Mouse (Mus musculus): ENCODE results near the gene Olfr599.
"Not testable (repeated sequence)": the region's sequence is repeated elsewhere in the genome, so short reads cannot be mapped to it uniquely, and the experiment has no call there.

DNA sequence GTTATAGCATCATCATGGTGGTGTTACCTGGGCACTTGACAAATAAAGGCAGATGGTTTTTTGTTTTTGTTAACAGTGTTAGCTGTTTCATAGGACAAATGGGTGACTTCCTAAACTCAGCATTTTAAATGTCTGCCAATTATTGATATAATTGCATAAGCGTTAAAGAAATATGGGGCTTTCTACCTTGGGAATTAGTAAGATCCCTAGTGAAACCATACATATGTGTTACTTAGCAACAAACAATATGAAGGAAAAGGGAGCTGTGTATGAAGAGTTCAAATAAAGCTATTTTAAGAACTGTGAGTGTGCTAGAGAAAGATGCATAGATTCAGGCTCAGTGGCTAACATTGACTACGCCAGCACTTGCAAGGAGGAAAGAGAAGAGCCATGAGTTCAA is 19.7 kb upstream of the Olfr599 start, which contains the start of gene Olfr597:
- not testable (repeated sequence) for TF ChIP-seq CTCF (IDR thresholded peaks at IDR 0.05; ENCODE audit: control insufficient read depth, insufficient read depth, insufficient replicate concordance, low read depth, low read length); POLR2A (IDR thresholded peaks at IDR 0.05; ENCODE audit: control insufficient read depth, low read depth, low read length)

Measured in testis, adult 2 months (tissue).